Mouse (Mus musculus): ENCODE data around the gene Ttll7. TPM values are rescaled to one million over a fixed set of nuclear protein-coding genes. Genes with fewer than 3 reads are reported as not detected.

Gene Ttll7
- polyA plus RNA-seq, 1 experiment from 2014 or later = 1.7 TPM

GRCm38 (mm10) chr3:146943101-146943500 is 90.9 kb downstream of the Ttll7 start:
- Histone ChIP-seq H3K36me3 (ENCODE audit: insufficient read depth, low read length) (no peaks in the 10 kb centered on the region), H3K9me3 (replicated peaks; ENCODE audit: low read length) (no peaks in the 10 kb centered on the region), H3K4me2 (ENCODE audit: low read length) (no peak overlapping the region), H3K27me3 (ENCODE audit: insufficient read depth, low read length) (no peaks in the 10 kb centered on the region), H3K4me1 (replicated peaks; ENCODE audit: insufficient read depth, low read length) (no peaks in the 10 kb centered on the region), H3K4me3 (replicated peaks; ENCODE audit: low read depth, low read length) (no peak overlapping the region), H3K27ac (no peak overlapping the region), H3K9ac (ENCODE audit: low read depth, low read length) (no peak overlapping the region)
- WGBS = 91% methylated on average over 2 of the region's 2 CpGs
- TF ChIP-seq CTCF (IDR thresholded peaks at IDR 0.05; ENCODE audit: low read depth) = no peak
- no peak for ATAC-seq (replicated peaks; ENCODE audit: low FRiP score, low read depth)
- DNase-seq (ENCODE audit: low spot score) = no peak

DNA sequence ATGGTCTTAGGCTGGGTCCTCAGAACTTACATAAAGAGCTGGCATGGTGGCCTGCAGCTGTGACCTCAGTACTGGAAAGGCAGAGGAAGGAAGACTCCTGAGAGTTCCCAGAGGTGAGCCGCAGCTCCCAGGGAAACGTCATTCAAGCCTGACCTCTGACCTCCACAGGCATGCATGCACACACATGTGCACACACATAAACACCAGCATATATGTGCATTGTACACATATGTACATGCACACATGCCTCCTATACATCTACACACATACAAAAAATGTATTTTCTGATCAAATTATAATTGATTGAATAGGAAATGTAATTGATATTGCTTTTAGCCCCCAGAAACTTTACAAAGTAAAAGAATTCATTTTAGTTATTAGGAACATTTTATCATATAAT is 93.2 kb downstream of the Ttll7 start:
- no peak for ATAC-seq (replicated peaks; ENCODE audit: low FRiP score, low read depth)
- no peak for TF ChIP-seq CTCF (IDR thresholded peaks at IDR 0.05; ENCODE audit: low read depth)
- H3K9ac ChIP-seq (ENCODE audit: low read depth, low read length) = no peak overlapping the region
- no peaks in the 10 kb centered on the region for H3K9me3 ChIP-seq (replicated peaks; ENCODE audit: low read length)
- DNase-seq (ENCODE audit: low spot score) = no peak
- H3K27me3 ChIP-seq (ENCODE audit: insufficient read depth, low read length) = no peaks in the 10 kb centered on the region
- no peak overlapping the region for H3K4me3 ChIP-seq (replicated peaks; ENCODE audit: low read depth, low read length)
- no peaks in the 10 kb centered on the region for H3K36me3 ChIP-seq (ENCODE audit: insufficient read depth, low read length)
- WGBS = 32% methylated on average over 2 of the region's 2 CpGs
- no peak overlapping the region for H3K27ac ChIP-seq
- H3K4me1 ChIP-seq (replicated peaks; ENCODE audit: insufficient read depth, low read length) = no peaks in the 10 kb centered on the region
- H3K4me2 ChIP-seq (ENCODE audit: low read length) = no peak overlapping the region

DNA sequence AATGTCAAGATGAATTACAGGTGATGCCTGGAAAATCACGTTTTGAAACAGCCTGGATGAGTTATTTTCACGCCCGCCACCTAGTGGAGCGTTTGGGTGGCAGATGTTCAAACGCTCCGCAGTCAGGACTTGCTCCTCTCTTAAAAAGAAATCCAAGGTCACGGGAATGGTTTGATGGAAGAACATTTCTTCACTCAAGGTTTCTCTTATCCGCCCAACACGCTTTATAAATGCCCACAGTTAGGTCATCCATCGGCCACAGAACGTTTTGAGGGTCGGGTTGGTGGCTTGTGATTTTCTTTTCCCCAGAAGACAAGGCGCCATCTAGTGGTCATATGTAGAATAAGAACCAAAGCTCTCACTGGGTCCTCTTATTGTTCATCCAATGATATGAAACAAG is 93.7 kb downstream of the Ttll7 start:
- no peaks in the 10 kb centered on the region for H3K9me3 ChIP-seq (replicated peaks; ENCODE audit: low read length)
- peak; percentile 89 for TF ChIP-seq CTCF (IDR thresholded peaks at IDR 0.05; ENCODE audit: low read depth)
- H3K4me2 ChIP-seq (ENCODE audit: low read length) = peak overlapping the region; percentile 51
- ATAC-seq (replicated peaks; ENCODE audit: low FRiP score, low read depth) = peak; percentile 29; the same call in 1 of the 2 replicates
- H3K4me3 ChIP-seq (replicated peaks; ENCODE audit: low read depth, low read length) = peak overlapping the region; percentile 21
- WGBS = under 1% methylated on average over 13 of the region's 13 CpGs
- H3K4me1 ChIP-seq (replicated peaks; ENCODE audit: insufficient read depth, low read length) = no peaks in the 10 kb centered on the region
- no peaks in the 10 kb centered on the region for H3K27me3 ChIP-seq (ENCODE audit: insufficient read depth, low read length)
- no peaks in the 10 kb centered on the region for H3K36me3 ChIP-seq (ENCODE audit: insufficient read depth, low read length)
- peak; percentile 92 for DNase-seq (ENCODE audit: low spot score)
- no peak overlapping the region for H3K27ac ChIP-seq
- no peak overlapping the region for H3K9ac ChIP-seq (ENCODE audit: low read depth, low read length)

DNA sequence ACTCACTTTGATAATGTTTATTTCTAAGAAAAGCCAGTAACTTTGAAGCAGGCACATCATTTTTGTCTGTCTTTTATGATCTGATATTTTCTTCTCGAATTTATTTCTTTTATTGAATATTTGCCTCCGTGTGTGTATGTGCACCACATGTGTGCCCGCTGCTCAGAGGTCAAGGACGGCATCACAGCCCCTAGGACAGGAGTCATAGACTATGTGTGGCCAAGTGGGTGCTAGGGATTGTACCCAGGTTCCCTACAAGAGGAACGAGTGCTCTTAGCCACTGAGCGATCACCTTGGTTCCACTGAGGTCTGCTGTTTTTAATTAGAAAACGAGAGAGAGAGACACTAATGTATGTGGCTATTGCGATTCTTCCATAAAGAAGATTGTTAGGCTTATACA is 94.5 kb downstream of the Ttll7 start:
- Histone ChIP-seq H3K9me3 (replicated peaks; ENCODE audit: low read length) (no peaks in the 10 kb centered on the region), H3K4me1 (replicated peaks; ENCODE audit: insufficient read depth, low read length) (no peaks in the 10 kb centered on the region), H3K36me3 (ENCODE audit: insufficient read depth, low read length) (no peaks in the 10 kb centered on the region), H3K9ac (ENCODE audit: low read depth, low read length) (no peak overlapping the region), H3K4me2 (ENCODE audit: low read length) (no peak overlapping the region), H3K27ac (no peak overlapping the region), H3K27me3 (ENCODE audit: insufficient read depth, low read length) (no peaks in the 10 kb centered on the region), H3K4me3 (replicated peaks; ENCODE audit: low read depth, low read length) (no peak overlapping the region)
- no peak for TF ChIP-seq CTCF (IDR thresholded peaks at IDR 0.05; ENCODE audit: low read depth)
- 81% methylated on average over 8 of the region's 8 CpGs for WGBS
- DNase-seq (ENCODE audit: low spot score) = no peak
- ATAC-seq (replicated peaks; ENCODE audit: low FRiP score, low read depth) = no peak

DNA sequence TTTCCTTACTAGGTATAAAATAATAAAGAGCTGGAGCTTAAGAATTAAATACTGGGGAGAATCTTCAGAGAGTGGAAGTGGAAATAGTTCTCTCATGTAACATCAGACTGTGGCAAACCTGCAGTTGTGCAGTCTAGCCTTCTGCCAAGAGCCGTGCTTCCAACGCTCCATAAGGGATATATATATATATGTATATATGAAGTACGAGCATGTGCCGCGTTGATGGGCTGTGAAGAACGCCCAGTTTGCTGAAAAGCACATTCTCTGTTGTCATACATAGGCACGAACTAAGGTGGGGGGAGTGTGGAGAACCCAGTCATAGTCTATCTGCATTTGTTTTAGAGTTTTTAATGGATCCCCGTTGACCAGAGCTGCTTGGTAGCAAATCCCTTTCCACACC is 104.6 kb downstream of the Ttll7 start:
- Histone ChIP-seq H3K4me2 (ENCODE audit: low read length) (no peak overlapping the region), H3K36me3 (ENCODE audit: insufficient read depth, low read length) (no peaks in the 10 kb centered on the region), H3K9ac (ENCODE audit: low read depth, low read length) (no peak overlapping the region), H3K4me3 (replicated peaks; ENCODE audit: low read depth, low read length) (no peak overlapping the region), H3K4me1 (replicated peaks; ENCODE audit: insufficient read depth, low read length) (no peaks in the 10 kb centered on the region), H3K27ac (no peak overlapping the region), H3K27me3 (ENCODE audit: insufficient read depth, low read length) (no peaks in the 10 kb centered on the region), H3K9me3 (replicated peaks; ENCODE audit: low read length) (no peaks in the 10 kb centered on the region)
- TF ChIP-seq CTCF (IDR thresholded peaks at IDR 0.05; ENCODE audit: low read depth) = no peak
- 94% methylated on average over 8 of the region's 8 CpGs for WGBS
- ATAC-seq (replicated peaks; ENCODE audit: low FRiP score, low read depth) (no peak), DNase-seq (ENCODE audit: low spot score) (no peak)

DNA sequence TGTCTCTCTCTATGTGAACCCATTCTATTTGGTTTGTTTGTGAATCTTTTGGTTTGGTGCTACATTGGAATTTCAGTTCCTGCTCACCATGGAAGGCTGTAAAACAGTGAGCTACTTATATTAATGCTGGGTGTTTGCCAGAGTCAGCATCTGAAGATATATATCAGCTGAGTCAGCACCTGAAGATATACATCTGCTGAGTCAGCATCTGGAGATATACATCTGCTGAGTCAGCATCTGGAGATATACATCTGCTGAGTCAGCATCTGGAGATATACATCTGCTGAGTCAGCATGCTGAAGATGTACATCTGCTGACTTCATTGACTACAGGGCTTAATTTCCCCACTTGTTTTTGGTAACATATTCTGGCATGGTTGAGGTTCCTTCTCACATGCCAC is 110.7 kb downstream of the Ttll7 start:
- Histone ChIP-seq H3K4me3 (replicated peaks; ENCODE audit: low read depth, low read length) (no peak overlapping the region), H3K4me2 (ENCODE audit: low read length) (no peak overlapping the region), H3K9me3 (replicated peaks; ENCODE audit: low read length) (no peaks in the 10 kb centered on the region), H3K9ac (ENCODE audit: low read depth, low read length) (no peak overlapping the region), H3K4me1 (replicated peaks; ENCODE audit: insufficient read depth, low read length) (no peaks in the 10 kb centered on the region), H3K27ac (no peak overlapping the region), H3K36me3 (ENCODE audit: insufficient read depth, low read length) (no peaks in the 10 kb centered on the region), H3K27me3 (ENCODE audit: insufficient read depth, low read length) (no peaks in the 10 kb centered on the region)
- DNase-seq (ENCODE audit: low spot score) = no peak
- no peak for ATAC-seq (replicated peaks; ENCODE audit: low FRiP score, low read depth)
- TF ChIP-seq CTCF (IDR thresholded peaks at IDR 0.05; ENCODE audit: low read depth) = no peak

DNA sequence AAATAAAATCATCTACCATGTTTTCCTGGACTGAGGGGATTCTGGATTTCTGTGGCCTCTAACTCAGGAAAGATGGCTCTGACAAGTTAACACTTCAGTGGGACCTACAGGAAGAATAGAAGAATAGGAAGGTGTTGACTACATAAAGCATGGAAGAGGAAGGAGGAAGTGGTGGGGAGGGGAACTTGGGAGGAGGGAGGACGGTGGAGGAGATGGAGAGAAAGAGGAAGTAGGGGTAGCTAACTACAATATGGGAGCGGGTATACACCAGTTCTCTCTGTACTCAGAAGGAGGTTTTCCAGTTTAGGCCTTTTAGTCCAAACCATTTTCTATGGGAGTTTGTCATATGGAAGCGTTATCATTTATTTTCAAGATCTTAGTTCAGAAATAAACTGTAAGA is 112.2 kb downstream of the Ttll7 start:
- 80% methylated on average over 3 of the region's 3 CpGs for WGBS
- no peak overlapping the region for H3K4me2 ChIP-seq (ENCODE audit: low read length)
- no peaks in the 10 kb centered on the region for H3K9me3 ChIP-seq (replicated peaks; ENCODE audit: low read length)
- no peak overlapping the region for H3K27ac ChIP-seq
- ATAC-seq (replicated peaks; ENCODE audit: low FRiP score, low read depth) (no peak), DNase-seq (ENCODE audit: low spot score) (no peak)
- H3K4me3 ChIP-seq (replicated peaks; ENCODE audit: low read depth, low read length) = no peak overlapping the region
- H3K27me3 ChIP-seq (ENCODE audit: insufficient read depth, low read length) = no peaks in the 10 kb centered on the region
- no peak for TF ChIP-seq CTCF (IDR thresholded peaks at IDR 0.05; ENCODE audit: low read depth)
- no peak overlapping the region for H3K9ac ChIP-seq (ENCODE audit: low read depth, low read length)
- H3K4me1 ChIP-seq (replicated peaks; ENCODE audit: insufficient read depth, low read length) = no peaks in the 10 kb centered on the region
- no peaks in the 10 kb centered on the region for H3K36me3 ChIP-seq (ENCODE audit: insufficient read depth, low read length)
